In genomic region chr9:110051869-110052661, GRCm38 (mm10) we compare ENCODE assay signal across 8 mouse cellular contexts.
DNase-seq lines count a peak whose midpoint lies in the region; ATAC-seq and TF ChIP-seq lines count a peak whose summit lies in the region.

No protein-coding gene starts in this region.

- WGBS in neural tube, embryonic 14.5 days, result 13% methylated on average over 23 of the region's 23 CpGs
- 78% methylated on average over 23 of the region's 23 CpGs for WGBS in liver, embryonic 11.5 days

- no peaks in the 10 kb centered on the region for H3K9me3 ChIP-seq in ES-Bruce4 (replicated peaks; ENCODE audit: control insufficient read depth, insufficient read depth, low read length, poor library complexity, severe bottlenecking)
- H3K9me3 ChIP-seq in neural tube, embryonic 14.5 days (ENCODE audit: control insufficient read depth, low read length), result no peaks in the 10 kb centered on the region
- no peaks in the 10 kb centered on the region for H3K9me3 ChIP-seq in liver, embryonic 11.5 days (ENCODE audit: control insufficient read depth, low read length)

- no peak overlapping the region for H3K4me3 ChIP-seq in ES-Bruce4 (ENCODE audit: low read depth, low read length)
- peak overlapping the region; percentile 45 for H3K4me3 ChIP-seq in neural tube, embryonic 14.5 days (ENCODE audit: low read depth, low read length)
- H3K4me3 ChIP-seq in liver, embryonic 11.5 days (ENCODE audit: low read depth, low read length), result no peak overlapping the region

- ATAC-seq in neural tube, embryonic 14.5 days (ENCODE audit: low read depth), result no peak
- ATAC-seq in liver, embryonic 11.5 days (replicated peaks; ENCODE audit: low FRiP score), result no peak

- no peak for TF ChIP-seq POLR2A in ES-Bruce4 (IDR thresholded peaks at IDR 0.05; ENCODE audit: insufficient read depth, low read length)

- TF ChIP-seq CTCF in ES-Bruce4 (IDR thresholded peaks at IDR 0.05; ENCODE audit: low read depth, low read length), result no peak

- DNase-seq in cerebellum, postnatal 10 days, result peak; percentile 72 to 79
- peak; percentile 63 to 73 for DNase-seq in frontal cortex, postnatal 14 days (ENCODE audit: low spot score in 2 of 2)
- DNase-seq in layer of hippocampus, postnatal 10 days (ENCODE audit: low spot score in 2 of 2), result peak; percentile 72 to 80
- no peak for DNase-seq in spleen, postnatal 36 days (ENCODE audit: low spot score in 2 of 2)
- no peak for DNase-seq in yolk sac, embryonic 10.5 days (ENCODE audit: low spot score)
- DNase-seq in liver, embryonic 11.5 days (ENCODE audit: low spot score), result no peak

- H3K27me3 ChIP-seq in ES-Bruce4 (ENCODE audit: control insufficient read depth, insufficient read depth, low read length, poor library complexity, severe bottlenecking), result no peaks in the 10 kb centered on the region
- no peaks in the 10 kb centered on the region for H3K27me3 ChIP-seq in neural tube, embryonic 14.5 days (ENCODE audit: control insufficient read depth, insufficient read depth, low read length)
- no peaks in the 10 kb centered on the region for H3K27me3 ChIP-seq in liver, embryonic 11.5 days (replicated peaks; ENCODE audit: control insufficient read depth, insufficient read depth, low read length)

- H3K27ac ChIP-seq in ES-Bruce4 (ENCODE audit: insufficient read depth, low read length), result peak overlapping the region; percentile 26; the same call in 1 of the 2 replicates
- H3K27ac ChIP-seq in neural tube, embryonic 14.5 days (ENCODE audit: low read depth, low read length), result peak overlapping the region; percentile 88
- no peak overlapping the region for H3K27ac ChIP-seq in liver, embryonic 11.5 days (ENCODE audit: low read depth, low read length)

- H3K4me1 ChIP-seq in ES-Bruce4 (ENCODE audit: control insufficient read depth, insufficient read depth, low read length), result peaks cover 2% of the 10 kb centered on the region
- peaks cover 43% of the 10 kb centered on the region for H3K4me1 ChIP-seq in neural tube, embryonic 14.5 days (ENCODE audit: control insufficient read depth, insufficient read depth, low read length)
- no peaks in the 10 kb centered on the region for H3K4me1 ChIP-seq in liver, embryonic 11.5 days (replicated peaks; ENCODE audit: control insufficient read depth, insufficient read depth, low read length)

- no peaks in the 10 kb centered on the region; the same call in 1 of the 2 replicates for H3K36me3 ChIP-seq in ES-Bruce4 (ENCODE audit: control insufficient read depth, insufficient read depth, low read length, poor library complexity, severe bottlenecking)
- H3K36me3 ChIP-seq in neural tube, embryonic 14.5 days (ENCODE audit: control insufficient read depth, insufficient read depth, low read length), result no peaks in the 10 kb centered on the region
- H3K36me3 ChIP-seq in liver, embryonic 11.5 days (ENCODE audit: control insufficient read depth, insufficient read depth, low read length), result no peaks in the 10 kb centered on the region

- no peak for TF ChIP-seq EP300 in ES-Bruce4 (IDR thresholded peaks at IDR 0.05; ENCODE audit: insufficient read depth, low read depth, low read length)

- H3K4me2 ChIP-seq in neural tube, embryonic 14.5 days (ENCODE audit: low read depth, low read length), result peak overlapping the region; percentile 86
- no peak overlapping the region for H3K4me2 ChIP-seq in liver, embryonic 11.5 days

- H3K9ac ChIP-seq in ES-Bruce4 (ENCODE audit: low read depth, poor library complexity, severe bottlenecking), result no peak overlapping the region
- peak overlapping the region; percentile 67 for H3K9ac ChIP-seq in neural tube, embryonic 14.5 days (replicated peaks; ENCODE audit: low read depth, low read length)
- no peak overlapping the region for H3K9ac ChIP-seq in liver, embryonic 11.5 days (ENCODE audit: low read depth, low read length)

Comparison
In these comparisons a context has a peak if more than half of its experiments do, and no peak if none do; other contexts are left out.
1. DNase-seq: peak in cerebellum, postnatal 10 days (2 of 2), frontal cortex, postnatal 14 days (2 of 2) and layer of hippocampus, postnatal 10 days (2 of 2); none in spleen, postnatal 36 days (0 of 2), yolk sac, embryonic 10.5 days (single experiment) and liver, embryonic 11.5 days (single experiment).